Mouse (Mus musculus) granulocyte monocyte progenitor cell, adult 5-6 weeks (primary cell): Measurements from ENCODE around the gene Gm20715. TPM values are rescaled to one million over a fixed set of nuclear protein-coding genes. Genes with fewer than 3 reads are reported as not detected.
"Not testable (repeated sequence)": the region's sequence is repeated elsewhere in the genome, so short reads cannot be mapped to it uniquely, and the experiment has no call there.

Experiments
- ATAC-seq: replicated peaks from 2 replicates; pipeline ENCODE4 v1.8.0; 2016; ENCODE audit warnings: mild to moderate bottlenecking, moderate TSS enrichment, inconsistent platforms; ENCODE audit not compliant: poor library complexity, severe bottlenecking
- total RNA-seq, 2 experiments: library from RNA; stranded (forward) in 1 of 2; stranded (reverse) in 1 of 2; fragments of 200-712, 200-1000 nt in 1 of 2; fragments of >200 nt in 1 of 2; fragmentation: Nextera tagmentation in 1 of 2; gene quantifications; 2 replicates each; pipeline ENCODE4 v1.2.3; 2014 to 2017

The Gm20715 gene
- not detected in 2 replicates for total RNA-seq (2014; fragmentation: Nextera tagmentation)
- 0.15 TPM in 1 of 2 replicates, not detected in the other for total RNA-seq (2017)

DNA sequence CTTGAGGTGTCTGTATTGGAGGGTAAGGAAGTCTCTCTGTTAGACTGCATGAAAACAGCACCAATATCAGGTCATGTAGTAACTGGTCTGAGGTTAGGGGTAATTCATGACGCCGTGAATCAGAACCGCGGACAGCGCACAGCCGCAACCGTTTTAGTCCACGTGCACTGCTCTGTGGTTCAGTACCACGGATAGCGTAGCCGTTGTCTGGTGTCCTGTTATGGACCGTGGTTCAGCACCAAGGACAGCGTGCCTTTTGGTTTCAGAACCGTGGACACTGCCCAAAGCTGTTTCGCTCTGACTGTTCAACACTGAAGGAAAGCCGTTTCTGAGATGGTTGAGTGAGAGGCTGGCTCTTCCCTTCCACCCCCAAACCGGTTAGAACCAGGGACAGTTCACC, at the start of gene Gm20715:
Gene Gm20715, plus strand, starts transcription at position 235 of the 400 bp plus-strand sequence.
- ATAC-seq = peak; percentile 100

DNA sequence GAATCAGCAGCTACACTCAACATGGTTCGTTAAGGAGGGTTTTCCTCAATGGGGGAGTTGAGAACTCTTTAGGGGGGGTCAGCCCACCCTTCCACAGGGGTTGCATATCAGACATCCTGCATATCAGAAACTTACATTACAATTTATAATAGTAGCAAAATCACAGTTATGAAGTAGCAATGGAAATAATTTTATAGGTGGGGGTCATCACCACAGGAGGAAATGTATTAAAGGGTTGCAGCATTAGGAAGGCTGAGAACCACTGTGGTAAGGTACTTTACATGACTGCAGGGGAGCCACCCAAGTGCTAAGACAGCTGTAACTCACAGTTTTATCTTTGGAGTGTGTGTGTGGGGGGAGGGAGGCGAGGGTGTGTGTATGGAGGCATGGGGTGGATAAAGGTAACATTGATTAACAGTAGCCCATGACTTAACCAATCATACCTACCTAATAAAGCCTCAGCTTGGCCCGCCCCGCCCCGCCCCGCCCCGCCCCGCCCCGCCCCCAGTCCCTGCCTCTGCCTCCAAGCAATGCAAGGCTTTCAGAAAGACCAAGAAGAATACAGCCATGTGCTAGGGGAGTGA, 49.5 kb upstream of the Gm20715 start:
- ATAC-seq = no peak

DNA sequence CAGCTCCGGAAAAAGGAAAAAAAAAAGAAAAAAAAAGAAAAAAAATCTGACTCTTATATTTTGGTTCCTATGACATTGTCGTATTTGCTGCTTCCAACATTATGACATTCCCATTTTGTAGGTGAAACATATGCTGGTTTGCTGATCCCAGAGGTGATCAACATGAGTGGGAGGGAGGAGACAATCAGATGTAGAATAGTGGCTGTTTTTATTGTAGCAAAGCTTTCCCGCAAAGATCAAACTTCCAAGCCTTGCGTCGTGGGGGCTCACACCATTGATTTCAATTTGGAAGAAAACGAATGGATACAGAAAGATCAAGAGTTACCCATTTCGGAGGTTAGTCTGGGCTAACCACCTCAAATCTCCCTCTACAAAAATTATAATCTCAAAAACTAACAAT, 48.3 kb upstream of the Gm20715 start:
- ATAC-seq = no peak

DNA sequence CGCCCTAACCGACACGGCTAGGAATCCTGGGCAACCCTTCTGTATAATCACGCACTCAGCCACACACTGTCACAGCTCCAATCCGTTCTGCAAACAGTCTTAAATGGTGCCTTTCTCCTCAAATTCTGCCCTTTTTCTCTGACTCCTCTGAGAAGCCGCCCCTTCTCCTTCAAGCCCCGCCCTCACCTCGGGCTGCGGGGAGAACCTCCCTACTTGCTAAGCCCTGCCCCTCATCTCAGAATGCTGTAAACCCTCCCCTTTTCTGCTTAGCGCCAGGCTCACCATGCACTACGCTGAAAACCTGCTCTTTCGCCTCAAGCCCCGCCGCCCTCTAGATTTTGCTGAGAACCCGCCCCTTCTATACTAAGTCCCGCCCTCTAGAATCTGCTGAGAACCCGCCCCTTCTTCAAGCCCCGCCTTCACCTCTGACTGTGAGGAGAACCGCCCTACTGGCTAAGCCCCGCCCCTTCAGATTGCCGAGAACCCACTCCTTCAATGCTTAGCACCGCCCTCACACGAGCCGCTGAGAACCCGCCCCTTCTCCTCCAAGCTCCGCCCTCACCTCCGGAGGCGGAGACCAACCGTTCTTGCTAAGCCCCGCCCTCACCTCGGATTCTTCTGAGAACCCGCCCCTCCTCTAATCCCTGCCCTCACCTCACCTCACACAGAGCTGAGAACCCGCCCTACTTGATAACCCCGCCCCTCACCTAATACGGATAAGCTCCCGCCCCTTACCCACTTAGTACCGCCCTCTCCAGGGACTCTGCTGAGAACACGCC, 47.6 kb upstream of the Gm20715 start:
- peak; percentile 76 for ATAC-seq

- ATAC-seq = peak; percentile 65
These were observed 47.0 kb upstream of the Gm20715 start, which contains the start of gene Zfp78 for GRCm38 (mm10) chr7:6363047-6363488. TSS of gene Zfp78 (plus strand) at chr7:6363280.

- no peak for ATAC-seq
These were observed 45.3 kb upstream of the Gm20715 start for GRCm38 (mm10) chr7:6364761-6365160.

DNA sequence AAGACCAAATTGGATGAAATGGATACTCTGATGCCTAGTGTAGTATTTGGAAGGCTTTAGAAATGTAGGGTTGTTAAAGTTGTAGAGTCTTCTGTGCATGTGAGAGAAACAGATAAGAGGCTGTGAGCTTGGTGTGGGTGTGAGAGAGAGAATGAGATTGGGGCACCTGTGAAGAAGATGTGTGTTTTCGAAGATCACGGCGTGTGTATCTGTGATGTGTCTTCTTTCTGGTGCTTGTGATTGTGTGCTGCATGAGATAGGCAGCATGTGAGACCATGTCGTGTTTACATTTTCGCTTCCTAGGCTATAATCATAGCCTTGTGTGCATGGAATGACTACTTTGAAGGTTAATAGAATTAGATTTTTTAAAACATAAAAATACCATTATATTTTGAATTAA, 42.9 kb upstream of the Gm20715 start:
- no peak for ATAC-seq

DNA sequence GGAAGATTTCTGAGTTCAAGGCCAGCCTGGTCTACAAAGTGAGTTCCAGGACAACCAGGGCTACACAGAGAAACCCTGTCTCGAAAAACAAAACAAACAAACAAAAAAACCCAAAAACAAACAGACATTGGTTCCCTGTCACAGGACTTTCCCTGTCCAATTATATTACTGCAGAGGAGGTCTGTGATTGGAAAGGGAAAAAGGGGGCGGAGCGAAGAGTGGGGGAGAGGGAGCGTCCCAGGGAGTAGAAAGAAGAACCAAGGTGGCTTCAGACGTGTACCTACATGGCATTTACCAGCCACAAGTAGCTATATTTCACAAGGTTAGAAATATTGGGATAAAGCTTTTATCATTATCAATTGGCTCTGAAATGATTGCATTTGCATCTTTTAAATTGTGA, 41.9 kb upstream of the Gm20715 start:
- ATAC-seq = not testable (repeated sequence)

DNA sequence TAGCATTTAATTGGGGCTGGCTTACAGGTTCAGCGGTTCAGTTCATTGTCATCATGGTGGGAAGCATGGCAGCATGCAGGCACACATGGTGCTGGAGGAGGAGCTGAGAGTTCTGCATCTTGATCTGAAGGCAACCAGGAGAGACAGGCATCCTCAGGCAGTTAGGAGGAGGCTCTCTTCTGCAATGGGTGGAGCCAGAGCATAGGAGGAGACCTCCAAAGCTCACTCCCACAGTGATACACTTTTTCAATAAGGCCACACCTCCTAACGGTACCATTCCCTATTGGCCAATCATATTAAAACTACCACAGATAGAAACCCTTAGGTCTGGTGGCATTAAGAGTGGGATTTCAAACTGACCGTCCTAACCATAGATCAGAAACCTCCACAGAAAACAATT, 40.6 kb upstream of the Gm20715 start:
- no peak for ATAC-seq

DNA sequence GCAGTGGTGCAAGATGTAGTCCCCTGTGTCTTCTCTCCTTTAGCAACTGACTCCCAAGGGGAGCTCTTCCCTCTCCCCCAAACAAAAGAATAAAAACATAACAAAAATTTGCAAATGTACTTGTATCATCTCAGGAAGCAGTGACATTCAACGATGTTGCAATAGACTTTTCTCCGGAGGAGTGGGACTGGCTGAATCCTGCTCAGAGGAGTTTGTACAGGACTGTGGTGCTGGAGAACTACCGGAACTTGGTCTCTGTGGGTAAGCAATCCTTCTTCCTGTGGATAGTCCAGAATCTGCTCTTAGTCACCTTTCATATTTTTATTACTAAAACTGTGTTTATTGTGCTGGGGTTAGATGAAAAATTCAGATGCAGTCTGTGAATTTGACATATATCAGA, 37.1 kb upstream of the Gm20715 start:
- peak; percentile 40; the same call in 1 of the 2 replicates for ATAC-seq

- no peak for ATAC-seq
These were observed 31.6 kb upstream of the Gm20715 start for GRCm38 (mm10) chr7:6378441-6378840.

DNA sequence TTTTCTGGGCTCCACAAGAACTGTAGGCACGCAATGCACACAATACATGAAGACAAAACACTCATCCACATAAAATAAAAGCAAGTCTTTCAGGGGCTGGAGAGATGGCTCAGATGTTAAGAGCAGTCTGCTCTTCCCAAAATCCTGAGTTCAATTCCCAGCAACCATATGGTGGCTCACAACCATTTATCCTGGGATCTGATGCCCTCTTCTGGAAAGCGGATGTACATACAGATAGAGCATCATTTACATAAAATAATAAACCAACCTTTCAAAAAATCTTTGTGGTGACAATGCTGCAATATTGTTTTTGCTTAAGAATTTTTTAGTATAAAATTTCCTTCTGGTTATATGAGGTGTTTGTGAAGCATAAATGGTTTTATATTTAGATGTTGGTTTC, 28.6 kb upstream of the Gm20715 start:
- no peak for ATAC-seq

GRCm38 (mm10) chr7:6383044-6383455, 27.0 kb upstream of the Gm20715 start, which contains the start of gene Zfp28:
TSS of gene Zfp28 (plus strand) at chr7:6383295.
- ATAC-seq = peak; percentile 96

- ATAC-seq = peak; percentile 2; the same call in 1 of the 2 replicates
These were observed 26.1 kb upstream of the Gm20715 start for GRCm38 (mm10) chr7:6384011-6384410.

DNA sequence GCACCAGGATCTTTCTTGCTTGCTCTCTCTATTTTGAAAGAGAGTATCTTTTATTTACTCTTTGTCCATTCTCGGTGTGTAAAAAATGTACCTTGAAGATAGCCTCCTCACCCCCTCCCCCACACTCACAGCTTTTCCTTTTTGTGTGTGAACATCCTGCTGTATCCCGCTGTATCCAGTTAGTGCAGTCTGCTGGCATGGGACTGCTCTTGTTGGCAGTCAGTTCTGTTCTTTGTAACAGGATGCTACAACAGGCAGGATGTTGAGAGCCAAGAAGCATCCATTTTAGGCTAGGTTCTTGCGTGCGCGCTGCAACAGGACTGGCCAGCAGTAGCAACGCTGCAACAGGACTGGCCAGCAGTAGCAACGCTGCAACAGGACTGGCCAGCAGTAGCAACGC, 23.1 kb upstream of the Gm20715 start:
- ATAC-seq = no peak

DNA sequence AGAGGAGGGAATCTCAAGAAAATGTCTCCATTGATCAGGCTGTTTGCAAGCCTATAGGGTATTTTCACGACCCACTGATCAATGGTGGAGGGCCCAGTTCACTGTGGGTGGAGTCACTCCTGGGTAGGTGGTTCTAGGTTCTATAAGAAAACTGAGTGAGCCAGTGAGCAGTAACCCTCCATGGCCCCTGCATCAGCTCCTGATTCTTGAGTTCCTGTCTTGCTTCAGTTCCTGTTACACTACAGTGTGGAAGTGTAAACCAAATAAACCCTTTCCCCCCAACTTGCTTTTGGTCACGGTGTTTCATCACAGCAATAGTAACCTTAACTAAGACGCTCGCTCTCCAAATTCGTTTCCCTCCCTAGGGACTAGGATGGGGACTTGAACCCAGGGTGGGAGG, 21.1 kb upstream of the Gm20715 start:
- peak; percentile 67 for ATAC-seq

GRCm38 (mm10) chr7:6389449-6389848, 20.6 kb upstream of the Gm20715 start:
- peak; percentile 35; the same call in 1 of the 2 replicates for ATAC-seq

DNA sequence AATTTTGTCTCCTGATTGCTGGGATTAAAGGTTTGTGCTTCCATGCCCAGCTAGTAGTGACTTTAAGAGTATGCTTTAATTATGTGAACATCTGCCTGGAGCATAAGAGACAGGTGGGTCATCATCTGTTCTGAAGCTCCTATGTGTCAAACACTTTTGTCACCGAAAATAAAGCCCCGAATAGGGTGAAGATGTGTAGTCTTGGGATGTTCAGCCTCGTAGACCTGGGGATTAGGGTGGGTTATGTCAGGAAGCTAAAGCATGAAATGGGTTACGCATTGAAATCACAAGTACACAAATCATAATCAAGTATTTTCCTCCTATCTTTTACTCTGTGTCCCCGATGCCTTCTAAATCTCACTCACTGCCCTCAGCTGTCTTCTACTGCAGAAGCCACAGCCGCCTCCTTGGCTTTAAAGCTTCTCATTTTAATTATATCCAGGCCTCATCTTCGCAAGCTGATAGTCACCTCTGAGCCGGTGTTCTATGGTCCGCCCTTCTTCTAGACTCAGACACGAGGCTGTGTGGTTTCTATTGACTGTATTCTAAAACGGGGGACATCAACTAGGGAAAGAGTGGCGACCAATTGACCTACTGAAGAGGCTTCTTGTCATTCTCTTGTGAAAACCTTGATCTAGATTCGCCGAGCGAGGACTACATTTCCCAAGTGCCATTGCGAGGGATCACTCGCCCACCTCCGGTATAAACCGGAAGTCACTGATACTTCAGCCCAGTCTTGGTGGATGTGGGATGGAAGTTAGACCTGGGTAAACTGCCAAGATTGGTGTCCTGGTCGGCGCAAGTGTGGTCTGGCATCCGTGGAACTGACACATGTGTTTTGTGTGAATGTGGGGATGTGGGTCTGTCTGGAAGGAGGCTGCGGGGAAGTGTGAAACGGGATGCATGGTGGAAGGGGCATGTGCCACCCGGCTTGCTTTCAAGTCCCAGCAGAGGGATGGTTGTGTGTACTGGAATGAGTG, 11.8 kb upstream of the Gm20715 start, which contains the start of gene Smim17:
Gene Smim17, plus strand, starts transcription at position 720 of the 980 bp plus-strand sequence.
- peak; percentile 99 for ATAC-seq

- no peak for ATAC-seq
These were observed 4.8 kb downstream of the Gm20715 start for GRCm38 (mm10) chr7:6414626-6415441.

- ATAC-seq = no peak
These were observed 5.3 kb downstream of the Gm20715 start for GRCm38 (mm10) chr7:6415442-6415787.
